Mouse (Mus musculus): Measurements from ENCODE around the gene Abhd5.
A peak's percentile ranks its signal among the peaks of the same experiment; 100 is the strongest.

GRCm38 (mm10) chr9:122424941-122425608 lies 73.7 kb downstream of the Abhd5 start:
- TF ChIP-seq CTCF (IDR thresholded peaks at IDR 0.05; ENCODE audit: extremely low read depth, insufficient read depth, low read length) (0 out of 2 replicates have a peak, but pooled peaks have one; percentile 5), POLR2A (IDR thresholded peaks at IDR 0.05; ENCODE audit: extremely low read depth, insufficient read depth, low read length) (no peak)
